Mouse (Mus musculus) embryonic fibroblast, embryonic 13.5 days (primary cell): ENCODE results near the gene Rab35. TPM values are rescaled to one million over a fixed set of nuclear protein-coding genes. Genes with fewer than 3 reads are reported as not detected.
A peak's percentile ranks its signal among the peaks of the same experiment; 100 is the strongest.

Source experiments
- H3K27ac ChIP-seq: 2 replicates; pipeline ENCODE4 v1.5.1; 2012; ENCODE audit warnings: low read length, control low read depth, inconsistent platforms; ENCODE audit not compliant: insufficient read depth
- H3K4me1 ChIP-seq: 2 replicates; pipeline ENCODE4 v1.6.1; 2011; ENCODE audit warnings: low read length; ENCODE audit not compliant: control insufficient read depth, insufficient read depth
- H3K4me3 ChIP-seq: 2 replicates; pipeline ENCODE4 v1.5.1; 2011; ENCODE audit warnings: mild to moderate bottlenecking, control low read depth, low read length; ENCODE audit not compliant: insufficient read depth
- CTCF ChIP-seq: IDR thresholded peaks from 2 replicates; pipeline ENCODE4 v1.5.1; 2011; ENCODE audit warnings: mild to moderate bottlenecking, control low read depth, low read length, moderate library complexity, borderline replicate concordance; ENCODE audit not compliant: insufficient read depth
- POLR2A ChIP-seq: IDR thresholded peaks from 2 replicates; pipeline ENCODE4 v1.6.1; 2011; ENCODE audit warnings: low read depth, mild to moderate bottlenecking, control low read depth, low read length, moderate library complexity
- polyA plus RNA-seq: library from polyadenylated mRNA; stranded (reverse); fragments of >200 nt; gene quantifications from 2 replicates; pipeline ENCODE4 v1.2.4, GENCODE M21; 2011; ENCODE audit warnings: low read depth; ENCODE audit not compliant: missing spikeins, insufficient read length

The Rab35 gene
- 55.5 and 57.9 TPM in 2 replicates for polyA plus RNA-seq

DNA sequence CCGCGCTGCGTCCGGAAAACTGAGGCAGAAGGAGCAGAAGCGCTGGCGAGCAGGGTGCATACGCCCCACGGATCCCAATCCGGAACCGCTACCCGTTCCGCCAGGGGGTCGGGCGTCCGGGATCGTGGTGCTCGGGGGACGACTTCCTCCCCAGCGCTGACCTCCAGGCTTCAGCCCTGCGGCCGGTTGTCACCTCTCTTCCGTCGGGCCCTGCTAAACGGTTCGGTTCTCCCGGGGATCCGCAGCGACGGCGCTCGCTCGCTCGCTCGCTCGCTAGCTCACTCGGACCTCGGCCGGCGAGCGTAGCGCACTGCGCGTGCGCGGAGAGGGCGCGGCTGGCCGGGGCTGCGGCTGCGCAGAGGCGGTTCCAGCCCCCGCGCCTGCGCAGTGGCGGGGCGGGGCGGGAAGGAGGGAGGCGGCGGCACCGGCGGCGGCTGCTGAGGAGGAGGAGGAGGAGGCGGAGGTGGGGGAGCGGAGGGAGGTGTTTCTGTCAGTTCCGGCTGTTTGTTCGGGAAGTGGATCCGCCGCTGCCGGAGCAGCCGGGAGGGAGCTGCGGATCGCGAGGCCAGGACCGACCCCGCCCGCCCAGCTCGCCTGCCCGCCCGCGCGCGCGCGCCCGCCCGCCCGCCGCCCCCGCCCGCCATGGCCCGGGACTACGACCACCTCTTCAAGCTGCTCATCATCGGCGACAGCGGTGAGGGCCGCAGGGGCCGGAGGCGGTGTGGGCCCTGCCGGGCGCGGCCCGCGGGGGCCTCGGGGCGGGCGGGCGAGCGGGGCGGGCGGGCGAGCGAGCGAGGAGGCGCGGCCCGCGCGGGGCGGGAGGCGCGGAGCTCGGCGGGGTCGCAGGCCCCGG lies at the start of gene Rab35:
Rab35 (plus strand) TSS at position 404 of the 853 bp plus-strand sequence.
- Histone ChIP-seq H3K27ac (peak within 1 kb of the TSS; percentile 76), H3K4me3 (peak within 1 kb of the TSS; percentile 79), H3K4me1 (no peaks in the 10 kb centered on the region; the same call in none of the 2 replicates)
- TF ChIP-seq POLR2A (peak; percentile 80), CTCF (no peak)

DNA sequence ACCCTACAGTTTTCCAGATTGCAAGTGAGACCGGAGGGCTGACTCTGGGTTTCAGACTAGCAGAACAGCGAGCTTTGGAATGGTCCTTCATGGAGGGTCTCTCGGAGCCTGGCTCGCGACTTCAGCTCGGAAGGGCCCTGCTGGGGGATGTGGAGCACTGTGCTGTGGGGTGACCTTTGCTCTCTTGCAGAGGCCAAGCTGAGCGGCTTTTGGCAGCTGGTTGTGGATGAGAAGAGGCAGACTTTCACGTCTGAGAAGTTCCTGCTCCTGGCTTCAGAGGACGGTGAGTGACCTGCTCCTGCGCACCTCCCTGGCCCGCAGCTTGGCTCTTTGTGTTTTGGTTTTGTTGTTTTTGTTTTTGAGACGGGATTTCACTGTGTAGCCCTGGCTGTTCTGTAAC lies 46.1 kb upstream of the Rab35 start:
- Histone ChIP-seq H3K4me1 (no peaks in the 10 kb centered on the region), H3K27ac (no peak overlapping the region)

DNA sequence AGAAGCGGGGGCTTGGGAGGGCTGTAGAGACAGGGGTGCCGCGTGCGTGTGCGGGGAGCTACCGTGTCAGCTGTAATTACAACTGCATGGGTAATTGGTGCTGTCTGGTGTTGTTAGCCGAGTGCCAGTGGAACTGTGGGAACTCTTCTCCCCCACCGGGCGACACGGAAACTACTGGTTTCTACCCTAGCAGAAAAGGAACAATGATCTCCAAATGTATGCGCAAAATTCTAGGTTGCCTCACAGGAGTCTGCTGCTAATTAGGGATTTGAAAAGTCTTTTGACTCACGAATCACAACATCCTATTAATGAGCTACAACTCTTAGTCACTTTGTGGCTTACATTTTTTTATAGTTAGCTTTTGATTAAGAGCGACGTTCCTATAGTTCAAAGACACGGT lies 45.5 kb upstream of the Rab35 start:
- no peak overlapping the region for H3K27ac ChIP-seq
- H3K4me3 ChIP-seq: no peak overlapping the region
- no peaks in the 10 kb centered on the region for H3K4me1 ChIP-seq
- no peak for TF ChIP-seq CTCF

More for the DNA sequence above, 46.1 kb upstream of the Rab35 start:
- TF ChIP-seq POLR2A (no peak), CTCF (no peak)
- H3K4me3 ChIP-seq: no peak overlapping the region

DNA sequence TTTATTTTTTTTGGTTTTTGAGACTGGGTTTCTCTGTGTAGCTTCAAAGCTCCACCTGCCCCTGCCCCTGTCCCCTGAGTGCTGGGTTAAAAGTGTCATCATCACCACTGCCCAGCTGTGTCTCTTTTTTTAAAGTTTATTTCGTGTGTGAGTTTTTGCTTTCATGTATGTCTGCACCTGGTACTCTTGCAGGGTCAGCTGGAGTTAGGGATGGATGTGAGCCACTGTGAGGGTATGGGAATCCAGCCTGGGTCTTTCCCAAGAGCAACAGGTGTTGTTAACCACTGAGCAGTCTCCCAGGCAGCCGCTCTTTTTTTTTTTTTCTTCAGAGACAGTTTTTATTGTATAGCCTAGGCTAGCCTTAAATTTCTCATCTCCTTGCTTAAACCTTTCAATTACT lies 44.9 kb upstream of the Rab35 start:
- H3K4me3 ChIP-seq: no peak overlapping the region
- H3K27ac ChIP-seq: no peak overlapping the region
- H3K4me1 ChIP-seq: no peaks in the 10 kb centered on the region
- TF ChIP-seq POLR2A (no peak), CTCF (no peak)

DNA sequence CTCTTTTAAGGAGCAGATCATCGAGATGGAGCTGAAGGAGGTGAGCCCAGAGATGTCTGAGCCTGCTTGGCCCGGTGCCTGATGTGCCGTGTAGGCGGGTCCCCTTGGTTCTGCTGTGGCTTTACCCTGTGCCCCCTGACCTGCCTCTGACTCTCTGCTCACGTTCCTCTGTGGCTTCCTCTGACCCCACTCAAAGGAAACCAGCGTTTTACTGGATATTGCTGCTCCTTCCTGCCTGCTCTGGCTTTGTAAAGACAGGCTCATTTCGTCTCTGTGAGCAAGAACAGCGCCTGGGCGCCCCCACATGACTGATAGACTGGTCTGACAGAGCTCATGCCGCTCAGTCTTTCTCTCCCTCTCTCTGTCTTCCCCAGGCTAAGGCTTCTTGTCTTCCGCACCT lies 40.7 kb upstream of the Rab35 start:
- TF ChIP-seq CTCF (no peak), POLR2A (no peak)
- Histone ChIP-seq H3K4me3 (no peak overlapping the region), H3K4me1 (no peaks in the 10 kb centered on the region), H3K27ac (no peak overlapping the region)

DNA sequence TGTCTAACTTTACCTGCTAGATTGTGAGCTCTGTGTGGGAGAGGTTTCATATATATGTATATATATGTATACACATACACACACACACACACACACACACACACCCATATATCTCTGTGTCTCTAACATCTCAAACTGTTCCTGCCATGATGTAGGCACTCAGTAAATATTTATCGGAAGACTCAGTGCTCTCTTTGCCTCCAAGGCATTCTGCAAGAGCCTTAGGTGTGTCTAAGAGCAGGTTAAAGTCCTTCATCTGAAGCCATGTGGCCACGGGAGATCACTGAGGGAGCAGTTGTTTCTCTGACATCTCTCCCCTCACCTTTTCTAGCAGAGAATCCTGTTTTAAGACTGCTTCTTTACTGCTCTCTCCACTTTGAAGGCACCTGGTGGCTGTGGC lies 40.2 kb upstream of the Rab35 start:
- TF ChIP-seq POLR2A: no peak
- no peak for TF ChIP-seq CTCF
- H3K4me1 ChIP-seq: no peaks in the 10 kb centered on the region
- no peak overlapping the region for H3K4me3 ChIP-seq
- H3K27ac ChIP-seq: no peak overlapping the region

DNA sequence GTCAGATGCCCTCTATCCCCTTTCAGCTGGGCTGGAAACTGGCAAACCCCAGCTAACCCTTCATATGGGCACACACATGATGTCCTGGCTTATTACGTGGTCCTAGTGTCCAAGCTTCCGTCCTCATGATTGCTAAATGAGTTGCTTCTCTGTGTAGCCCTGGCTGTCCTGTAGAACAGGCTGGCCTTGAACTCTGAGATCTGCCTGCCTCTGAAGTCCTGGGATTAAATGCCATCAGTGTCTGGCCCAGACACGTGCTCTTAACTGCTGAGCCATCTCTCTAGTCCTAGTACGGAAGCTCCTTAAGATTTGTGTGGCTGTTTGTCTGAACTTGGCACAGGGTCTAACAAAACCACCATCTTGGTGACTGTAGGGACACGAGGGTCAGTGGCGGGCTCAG lies 28.1 kb upstream of the Rab35 start:
- no peaks in the 10 kb centered on the region for H3K4me1 ChIP-seq
- H3K4me3 ChIP-seq: no peak overlapping the region
- no peak overlapping the region for H3K27ac ChIP-seq
- no peak for TF ChIP-seq CTCF
- TF ChIP-seq POLR2A: no peak

DNA sequence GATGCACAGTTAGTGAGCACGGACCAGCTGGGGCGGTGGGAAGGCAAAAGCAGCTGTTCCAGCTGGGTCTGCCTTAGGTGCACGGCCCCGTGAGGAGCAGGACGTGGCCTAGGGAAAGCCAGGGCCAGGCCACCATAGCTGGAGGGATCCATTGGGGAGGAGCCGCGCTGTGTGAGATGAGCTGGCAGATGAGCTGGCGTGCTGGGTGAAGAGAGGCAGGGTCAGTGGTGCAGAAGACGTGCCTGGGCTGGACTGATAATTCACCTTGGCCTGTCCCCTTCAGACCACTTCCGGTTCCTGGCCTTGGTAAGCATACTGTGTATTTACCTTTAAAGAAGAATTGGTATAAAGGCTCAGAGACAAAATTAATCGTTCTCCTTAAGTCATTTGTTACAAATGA lies 20.1 kb upstream of the Rab35 start:
- no peak overlapping the region for H3K27ac ChIP-seq
- H3K4me1 ChIP-seq: no peaks in the 10 kb centered on the region
- TF ChIP-seq CTCF (no peak), POLR2A (no peak)
- no peak overlapping the region for H3K4me3 ChIP-seq

DNA sequence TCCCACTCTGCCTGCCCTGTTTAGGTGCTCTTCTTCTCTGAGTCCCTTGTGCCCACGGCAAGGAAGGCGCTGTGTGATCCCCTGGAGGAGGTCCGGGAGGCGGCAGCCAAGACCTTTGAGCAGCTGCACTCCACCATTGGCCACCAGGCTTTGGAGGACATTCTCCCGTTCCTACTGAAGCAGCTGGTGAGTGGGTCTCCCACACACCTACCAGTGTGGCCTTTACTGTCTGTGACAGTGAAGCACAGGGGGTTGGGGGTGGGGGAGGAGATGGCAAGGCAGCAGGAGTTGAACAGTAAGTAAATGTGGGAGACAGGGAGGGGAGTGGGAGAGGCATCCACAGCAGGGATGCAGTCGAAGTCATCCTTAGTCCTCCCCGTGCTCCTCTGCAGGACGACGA lies 18.4 kb upstream of the Rab35 start:
- no peak for TF ChIP-seq CTCF
- TF ChIP-seq POLR2A: no peak
- H3K4me1 ChIP-seq: no peaks in the 10 kb centered on the region

DNA sequence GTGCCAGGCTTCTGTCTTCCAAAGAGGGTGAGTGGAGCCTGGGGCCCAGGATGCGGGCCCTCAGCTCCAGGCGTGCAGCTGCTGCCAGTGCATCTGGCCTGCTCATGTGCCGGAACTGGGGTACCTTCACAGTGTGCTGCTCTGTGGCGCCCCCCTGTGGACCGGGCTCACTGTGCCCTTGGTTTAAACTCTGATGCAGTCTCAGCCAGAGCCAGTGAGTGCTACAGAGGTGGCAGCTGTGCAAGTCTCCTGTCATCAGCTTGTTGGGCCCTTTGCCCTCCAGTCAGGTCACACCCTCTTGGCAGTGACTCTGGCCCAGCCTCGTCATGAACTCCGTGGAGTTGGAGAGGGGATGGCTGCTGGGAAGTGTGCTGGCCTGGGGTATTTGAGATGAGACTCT lies 16.8 kb upstream of the Rab35 start:
- Histone ChIP-seq H3K27ac (no peak overlapping the region), H3K4me3 (no peak overlapping the region), H3K4me1 (no peaks in the 10 kb centered on the region)
- TF ChIP-seq POLR2A: no peak
- TF ChIP-seq CTCF: peak; percentile 60

More for the DNA sequence above, 18.4 kb upstream of the Rab35 start:
- H3K27ac ChIP-seq: no peak overlapping the region
- no peak overlapping the region for H3K4me3 ChIP-seq

DNA sequence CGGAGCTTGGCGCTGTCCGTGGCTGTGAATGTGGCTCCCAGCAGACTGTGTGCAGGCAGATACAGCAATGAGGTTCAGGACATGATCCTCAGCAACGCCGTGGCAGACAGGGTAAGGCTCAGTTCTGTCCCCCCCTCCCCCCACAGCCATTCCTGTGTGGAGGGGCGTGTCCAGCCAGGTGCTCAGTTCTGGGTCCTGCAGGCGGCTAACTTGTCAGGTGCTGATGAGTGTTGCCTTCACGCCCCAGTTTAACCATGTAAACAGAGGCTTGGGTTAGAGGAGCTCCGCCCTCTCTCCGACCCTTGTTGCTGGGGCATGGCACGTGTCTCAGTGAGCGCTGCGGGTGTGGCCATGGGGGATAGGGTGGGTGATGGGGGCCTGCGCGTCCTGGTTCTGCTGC lies 12.0 kb upstream of the Rab35 start:
- no peak overlapping the region for H3K4me3 ChIP-seq
- H3K4me1 ChIP-seq: no peaks in the 10 kb centered on the region
- TF ChIP-seq CTCF (no peak), POLR2A (no peak)
- no peak overlapping the region for H3K27ac ChIP-seq
